7 mouse cellular contexts compared by ENCODE assay signal in the genomic region with DNA sequence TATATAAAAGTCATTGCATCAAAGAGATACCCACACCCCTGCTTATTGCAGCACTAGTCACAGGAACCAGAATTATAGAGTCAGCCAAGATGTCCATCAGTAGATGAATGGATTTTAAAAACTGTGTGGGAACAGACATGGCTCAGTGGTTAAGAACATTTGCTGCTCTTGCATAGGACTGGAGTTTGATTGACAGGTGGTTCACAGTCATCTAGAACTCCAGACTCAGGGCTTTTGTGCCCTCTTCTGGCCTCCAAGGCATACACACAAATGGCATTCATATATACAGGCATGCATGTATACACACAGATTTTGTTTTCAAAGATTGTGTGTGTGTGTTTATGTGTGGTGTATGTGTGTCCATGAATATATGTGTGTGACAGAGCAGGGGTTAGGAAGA. TPM values are rescaled to one million over a fixed set of nuclear protein-coding genes. Genes with fewer than 3 reads are reported as not detected.
DNase-seq lines count a peak whose midpoint lies in the region; ATAC-seq and TF ChIP-seq lines count a peak whose summit lies in the region.

No protein-coding gene starts in this region.

- H3K27ac ChIP-seq in liver, adult 2 months (replicated peaks; ENCODE audit: insufficient read depth, low read depth, low read length) = no peak overlapping the region
- no peak overlapping the region for H3K27ac ChIP-seq in intestine, embryonic 15.5 days

- no peak for TF ChIP-seq POLR2A in liver, adult 2 months (IDR thresholded peaks at IDR 0.05; ENCODE audit: extremely low read depth, insufficient read depth, low read length)

- H3K9me3 ChIP-seq in intestine, embryonic 15.5 days = no peaks in the 10 kb centered on the region

- DNase-seq in liver, adult 2 months (ENCODE audit: extremely low read depth, low read depth, low spot score) = peak; percentile 54
- DNase-seq in liver = no peak
- DNase-seq in gastrocnemius, postnatal 14 days = no peak
- no peak for DNase-seq in adrenal gland, postnatal 25 days

- peaks cover 50% of the 10 kb centered on the region for H3K79me2 ChIP-seq in liver, adult 2 months (ENCODE audit: control insufficient read depth, insufficient read depth, low read length)

- peaks cover 23% of the 10 kb centered on the region for H3K4me1 ChIP-seq in liver, adult 2 months (ENCODE audit: control insufficient read depth, insufficient read depth, low read length)
- peaks cover 4% of the 10 kb centered on the region for H3K4me1 ChIP-seq in intestine, embryonic 15.5 days (replicated peaks)

- H3K4me2 ChIP-seq in intestine, embryonic 15.5 days (replicated peaks) = no peak overlapping the region

- no peaks in the 10 kb centered on the region for H3K27me3 ChIP-seq in liver, adult 2 months (ENCODE audit: control insufficient read depth, insufficient read depth, low read length)
- no peaks in the 10 kb centered on the region for H3K27me3 ChIP-seq in intestine, embryonic 15.5 days (replicated peaks)

- H3K9ac ChIP-seq in liver, adult 2 months (ENCODE audit: low read depth, low read length) = no peak overlapping the region
- H3K9ac ChIP-seq in intestine, embryonic 15.5 days = no peak overlapping the region

- intact Hi-C loops in gastrocnemius, postnatal 14 days (cut with DNase I; ENCODE audit: low total_unique reads) = no loop called here

- no peaks in the 10 kb centered on the region for H3K36me3 ChIP-seq in liver, adult 2 months (ENCODE audit: control insufficient read depth, insufficient read depth, low read length)
- no peaks in the 10 kb centered on the region for H3K36me3 ChIP-seq in intestine, embryonic 15.5 days

- TF ChIP-seq CTCF in liver, adult 2 months (IDR thresholded peaks at IDR 0.05; ENCODE audit: low read depth, low read length) = no peak

- no peak overlapping the region for H3K4me3 ChIP-seq in liver, adult 2 months (ENCODE audit: insufficient read depth, low read depth, low read length)
- no peak overlapping the region for H3K4me3 ChIP-seq in intestine, embryonic 15.5 days (replicated peaks)

- ATAC-seq in activated CD4-positive, CD25-positive, alpha-beta regulatory T cell, adult 4 months = peak; percentile 74
- ATAC-seq in intestine, embryonic 15.5 days = 0 out of 2 replicates have a peak, but pooled peaks have one; percentile 28
- ATAC-seq in neutrophil, adult 5-6 weeks (ENCODE audit: extremely low read depth, insufficient number of reproducible peaks, low FRiP score, poor library complexity, severe bottlenecking) = peak; percentile 63; the same call in 1 of the 2 replicates

RNA-seq across cellular contexts. Expression of a gene that starts 14.0 kb away (rescaled TPM):
- total RNA-seq in liver, adult 2 months (2014; rRNA removed) = 120 and 122 TPM in 2 replicates
- 57.7 and 67.0 TPM in 2 replicates for polyA plus RNA-seq in liver, adult 2 months (2012; rRNA removed)
- polyA plus RNA-seq in activated CD4-positive, CD25-positive, alpha-beta regulatory T cell, adult 4 months (2017; shearing (Covaris generic)) = 100 to 1,000 TPM; 325 to 326 TPM
- 157 and 178 TPM in 2 replicates for polyA plus RNA-seq in intestine, embryonic 15.5 days (2015; fragmentation: Nextera tagmentation; extraction: Ambion mirVana)
- total RNA-seq in neutrophil, adult 5-6 weeks (2017) = 133 and 164 TPM in 2 replicates
- 100 to 1,000 TPM; 109 to 112 TPM for total RNA-seq in gastrocnemius, postnatal 14 days (2021)
- 182 and 190 TPM in 2 replicates for total RNA-seq in adrenal gland, postnatal 25 days (2021)
